Mouse (Mus musculus) intestine, embryonic 16.5 days (tissue): ENCODE results near the gene Mpz. TPM values are rescaled to one million over a fixed set of nuclear protein-coding genes. Genes with fewer than 3 reads are reported as not detected.

Source experiments
- ATAC-seq: fragments of 200-750 bp; cut with Nextera tagmentation; 2 replicates; pipeline ENCODE4 v1.8.0; 2017; ENCODE audit warnings: moderate TSS enrichment, moderate library complexity
- H3K27ac ChIP-seq: fragments of 300-500 bp; sonication (generic); 2 replicates; pipeline ENCODE4 v1.5.1; 2014; ENCODE audit warnings: mild to moderate bottlenecking, low read length
- H3K27me3 ChIP-seq: fragments of 300-500 bp; sonication (generic); replicated peaks from 2 replicates; pipeline ENCODE4 v1.6.1; 2014; ENCODE audit warnings: low read length, control low read depth, mixed read lengths; ENCODE audit not compliant: control insufficient read depth, insufficient read depth
- H3K36me3 ChIP-seq: fragments of 300-500 bp; sonication (generic); 2 replicates; pipeline ENCODE4 v1.6.1; 2014; ENCODE audit warnings: low read length, control low read depth; ENCODE audit not compliant: control insufficient read depth, insufficient read depth
- H3K4me1 ChIP-seq: fragments of 300-500 bp; sonication (generic); 2 replicates; pipeline ENCODE4 v1.6.1; 2014; ENCODE audit warnings: low read length, control low read depth, mixed read lengths; ENCODE audit not compliant: control insufficient read depth, insufficient read depth
- H3K4me2 ChIP-seq: fragments of 300-500 bp; sonication (generic); 2 replicates; pipeline ENCODE4 v1.6.1; 2014; ENCODE audit warnings: low read depth, low read length, control low read depth
- H3K4me3 ChIP-seq: fragments of 300-500 bp; sonication (generic); 2 replicates; pipeline ENCODE4 v1.5.1; 2014; ENCODE audit warnings: mild to moderate bottlenecking, low read length
- H3K9ac ChIP-seq: fragments of 300-500 bp; sonication (generic); 2 replicates; pipeline ENCODE4 v1.6.1; 2014; ENCODE audit warnings: low read depth, low read length
- H3K9me3 ChIP-seq: fragments of 300-500 bp; sonication (generic); 2 replicates; pipeline ENCODE4 v1.6.1; 2016; ENCODE audit warnings: low read length, control low read depth; ENCODE audit not compliant: control insufficient read depth
- WGBS: fragments of 180-500 bp; shearing (Covaris S2); extraction: QIAGEN DNeasy Blood & Tissue Kit; methylation state at CpG from one replicate; pipeline ENCODE4 v1.1.7; 2014; 5-methylcytosine and 5-hydroxymethylcytosine counted together
- polyA plus RNA-seq: library from polyadenylated mRNA; unstranded; fragments of >200 nt; fragmentation: Nextera tagmentation; extraction: Ambion mirVana; gene quantifications from 2 replicates; pipeline ENCODE4 v1.2.1, GENCODE M21; 2015

Gene Mpz
- polyA plus RNA-seq, 1 experiment from 2014 or later, result 1.7 TPM

GRCm38 (mm10) chr1:171200769-171201168 is 50.3 kb downstream of the Mpz start:
- H3K4me1 ChIP-seq, result peaks cover 5% of the 10 kb centered on the region
- ATAC-seq, result no peak
- H3K9ac ChIP-seq, result no peak overlapping the region
- no peak overlapping the region for H3K4me3 ChIP-seq
- H3K27ac ChIP-seq, result no peak overlapping the region
- no peak overlapping the region for H3K4me2 ChIP-seq
- 94% methylated on average over 1 of the region's 1 CpGs for WGBS
- 0 out of 2 replicates have a peak, but pooled peaks cover 3% of the 10 kb centered on the region for H3K27me3 ChIP-seq
- no peaks in the 10 kb centered on the region for H3K9me3 ChIP-seq
- no peaks in the 10 kb centered on the region for H3K36me3 ChIP-seq

GRCm38 (mm10) chr1:171203471-171204248 is 53.1 kb downstream of the Mpz start:
- H3K27me3 ChIP-seq, result no peaks in the 10 kb centered on the region; the same call in 1 of the 2 replicates
- no peaks in the 10 kb centered on the region for H3K4me1 ChIP-seq
- peak overlapping the region; percentile 17; the same call in 1 of the 2 replicates for H3K4me2 ChIP-seq
- no peak overlapping the region for H3K27ac ChIP-seq
- peak; percentile 50; the same call in 1 of the 2 replicates for ATAC-seq
- H3K9me3 ChIP-seq, result no peaks in the 10 kb centered on the region
- no peak overlapping the region for H3K4me3 ChIP-seq
- no peak overlapping the region for H3K9ac ChIP-seq
- WGBS, result 57% methylated on average over 10 of the region's 11 CpGs
- no peaks in the 10 kb centered on the region for H3K36me3 ChIP-seq

- WGBS, result 57% methylated on average over 7 of the region's 7 CpGs
- Histone ChIP-seq H3K36me3 (no peaks in the 10 kb centered on the region), H3K9me3 (no peaks in the 10 kb centered on the region), H3K9ac (no peak overlapping the region), H3K27ac (no peak overlapping the region), H3K4me3 (no peak overlapping the region), H3K4me1 (no peaks in the 10 kb centered on the region), H3K27me3 (no peaks in the 10 kb centered on the region; the same call in 1 of the 2 replicates), H3K4me2 (peak overlapping the region; percentile 17; the same call in 1 of the 2 replicates)
- peak; percentile 84 for ATAC-seq
Measured at GRCm38 (mm10) chr1:171204249-171204644, 53.7 kb downstream of the Mpz start.

- Histone ChIP-seq H3K4me2 (no peak overlapping the region), H3K4me1 (no peaks in the 10 kb centered on the region), H3K4me3 (no peak overlapping the region), H3K9ac (no peak overlapping the region), H3K36me3 (no peaks in the 10 kb centered on the region), H3K27ac (no peak overlapping the region), H3K9me3 (no peaks in the 10 kb centered on the region), H3K27me3 (no peaks in the 10 kb centered on the region; the same call in 1 of the 2 replicates)
- 78% methylated on average over 6 of the region's 6 CpGs for WGBS
- no peak for ATAC-seq
Measured at GRCm38 (mm10) chr1:171205704-171206493, 55.4 kb downstream of the Mpz start.

- H3K4me1 ChIP-seq, result no peaks in the 10 kb centered on the region
- H3K27ac ChIP-seq, result no peak overlapping the region
- no peaks in the 10 kb centered on the region for H3K36me3 ChIP-seq
- no peaks in the 10 kb centered on the region for H3K9me3 ChIP-seq
- H3K9ac ChIP-seq, result no peak overlapping the region
- ATAC-seq, result no peak
- 25% methylated on average over 4 of the region's 4 CpGs for WGBS
- no peaks in the 10 kb centered on the region; the same call in 1 of the 2 replicates for H3K27me3 ChIP-seq
- no peak overlapping the region for H3K4me2 ChIP-seq
- no peak overlapping the region for H3K4me3 ChIP-seq
Measured at GRCm38 (mm10) chr1:171209409-171209808, 58.9 kb downstream of the Mpz start.

Other genes with a start within 250 kb of the Mpz start
- gene Fcrlb, start 237.8 kb upstream of the Mpz start, polyA plus RNA-seq, result 0.27 TPM in 1 of 2 replicates, not detected in the other
- gene Fcrla, start 223.1 kb upstream of the Mpz start, polyA plus RNA-seq, result 0.10 TPM in 1 of 2 replicates, not detected in the other
- gene Fcgr2b, start 174.2 kb upstream of the Mpz start, polyA plus RNA-seq, result 1.5 and 2.2 TPM in 2 replicates
- 1.4 and 1.8 TPM in 2 replicates for gene Fcgr4, start 131.8 kb upstream of the Mpz start, polyA plus RNA-seq
- 15.3 and 15.9 TPM in 2 replicates for gene Fcgr3, start 85.8 kb upstream of the Mpz start, polyA plus RNA-seq
- 1.6 and 2.1 TPM in 2 replicates for gene Cfap126, start 36.8 kb upstream of the Mpz start, polyA plus RNA-seq
- gene Sdhc, start 108 bp upstream of the Mpz start, polyA plus RNA-seq, result 457 and 490 TPM in 2 replicates
- gene Pcp4l1, start 45.6 kb downstream of the Mpz start, polyA plus RNA-seq, result 16.4 and 19.4 TPM in 2 replicates
- gene Nr1i3, start 63.3 kb downstream of the Mpz start, polyA plus RNA-seq, result 18.7 and 21.7 TPM in 2 replicates
- 32.0 and 34.7 TPM in 2 replicates for gene Tomm40l, start 71.8 kb downstream of the Mpz start, polyA plus RNA-seq
- gene Apoa2, start 74.3 kb downstream of the Mpz start, polyA plus RNA-seq, result 55.3 and 151 TPM in 2 replicates
- 50.3 and 52.1 TPM in 2 replicates for gene Fcer1g, start 83.7 kb downstream of the Mpz start, polyA plus RNA-seq
- gene Adamts4, start 99.7 kb downstream of the Mpz start, polyA plus RNA-seq, result 6.3 and 7.0 TPM in 2 replicates
- 339 and 373 TPM in 2 replicates for gene Ndufs2, start 100.7 kb downstream of the Mpz start, polyA plus RNA-seq
- gene B4galt3, start 119.6 kb downstream of the Mpz start, polyA plus RNA-seq, result 50.0 and 56.5 TPM in 2 replicates
- gene Ppox, start 130.5 kb downstream of the Mpz start, polyA plus RNA-seq, result 40.2 and 40.9 TPM in 2 replicates
- gene Usp21, start 137.3 kb downstream of the Mpz start, polyA plus RNA-seq, result 50.8 and 53.2 TPM in 2 replicates
- gene Ufc1, start 144.3 kb downstream of the Mpz start, polyA plus RNA-seq, result 98.8 and 103 TPM in 2 replicates
- gene Dedd, start 178.4 kb downstream of the Mpz start, polyA plus RNA-seq, result 42.6 and 46.8 TPM in 2 replicates
- 57.6 and 60.9 TPM in 2 replicates for gene Nit1, start 194.9 kb downstream of the Mpz start, polyA plus RNA-seq
- 83.5 and 99.0 TPM in 2 replicates for gene Pfdn2, start 195.0 kb downstream of the Mpz start, polyA plus RNA-seq
- 0.60 and 1.1 TPM in 2 replicates for gene Klhdc9, start 210.1 kb downstream of the Mpz start, polyA plus RNA-seq
- 2.8 and 3.8 TPM in 2 replicates for gene Nectin4, start 219.4 kb downstream of the Mpz start, polyA plus RNA-seq
- 2.0 and 2.5 TPM in 2 replicates for gene Arhgap30, start 238.2 kb downstream of the Mpz start, polyA plus RNA-seq